Mouse (Mus musculus) hindbrain, embryonic 15.5 days (tissue): ENCODE measurements around the gene Hoxa4. TPM values are rescaled to one million over a fixed set of nuclear protein-coding genes. Genes with fewer than 3 reads are reported as not detected.

Source experiments
- ATAC-seq: fragments of 200-750 bp; cut with Nextera tagmentation; 2 replicates; pipeline ENCODE4 v1.8.0; 2017; ENCODE audit warnings: low read depth, moderate number of reproducible peaks, moderate TSS enrichment; ENCODE audit not compliant: low FRiP score
- H3K27ac ChIP-seq: fragments of 300-500 bp; sonication (generic); replicated peaks from 2 replicates; pipeline ENCODE4 v1.5.1; 2015; ENCODE audit warnings: mild to moderate bottlenecking, inconsistent platforms
- H3K27me3 ChIP-seq: fragments of 300-500 bp; sonication (generic); 2 replicates; pipeline ENCODE4 v1.6.1; 2015; ENCODE audit warnings: control low read depth, inconsistent platforms
- H3K36me3 ChIP-seq: fragments of 300-500 bp; sonication (generic); 2 replicates; pipeline ENCODE4 v1.6.1; 2015; ENCODE audit warnings: control low read depth, inconsistent platforms
- H3K4me1 ChIP-seq: fragments of 300-500 bp; sonication (generic); replicated peaks from 2 replicates; pipeline ENCODE4 v1.6.1; 2015; ENCODE audit warnings: control low read depth, inconsistent platforms
- H3K4me2 ChIP-seq: fragments of 300-500 bp; sonication (generic); 2 replicates; pipeline ENCODE4 v1.6.1; 2015; ENCODE audit warnings: moderate library complexity, mild to moderate bottlenecking, inconsistent platforms
- H3K4me3 ChIP-seq: fragments of 300-500 bp; sonication (generic); 2 replicates; pipeline ENCODE4 v1.5.1; 2015; ENCODE audit warnings: mild to moderate bottlenecking, inconsistent platforms
- H3K9ac ChIP-seq: fragments of 300-500 bp; sonication (generic); 2 replicates; pipeline ENCODE4 v1.6.1; 2015; ENCODE audit warnings: inconsistent platforms
- H3K9me3 ChIP-seq: fragments of 300-500 bp; sonication (generic); 2 replicates; pipeline ENCODE4 v1.6.1; 2016; ENCODE audit warnings: control low read depth, inconsistent platforms
- WGBS: fragments of 180-500 bp; shearing (Covaris S2); methylation state at CpG from one replicate; pipeline ENCODE4 v1.1.7; 2015; 5-methylcytosine and 5-hydroxymethylcytosine counted together
- polyA plus RNA-seq: library from polyadenylated mRNA; unstranded; fragments of >200 nt; fragmentation: Nextera tagmentation; extraction: Ambion mirVana; gene quantifications from 2 replicates; pipeline ENCODE4 v1.2.1, GENCODE M21; 2015

The Hoxa4 gene
- polyA plus RNA-seq, 1 experiment from 2014 or later, result 12.2 TPM

GRCm38 (mm10) chr6:52170898-52171223 lies 20.7 kb downstream of the Hoxa4 start:
- Histone ChIP-seq H3K27me3 (peaks cover 12% of the 10 kb centered on the region; the same call in 1 of the 2 replicates), H3K4me1 (peaks cover 37% of the 10 kb centered on the region), H3K27ac (peak overlapping the region; percentile 95), H3K4me3 (peak overlapping the region; percentile 51), H3K4me2 (peak overlapping the region; percentile 97), H3K9me3 (no peaks in the 10 kb centered on the region), H3K36me3 (no peaks in the 10 kb centered on the region), H3K9ac (peak overlapping the region; percentile 68)
- 7% methylated on average over 5 of the region's 5 CpGs for WGBS
- no peak for ATAC-seq

- Histone ChIP-seq H3K27ac (peak overlapping the region; percentile 95), H3K27me3 (peaks cover 12% of the 10 kb centered on the region; the same call in 1 of the 2 replicates), H3K9me3 (no peaks in the 10 kb centered on the region), H3K36me3 (no peaks in the 10 kb centered on the region), H3K4me2 (peak overlapping the region; percentile 97), H3K9ac (peak overlapping the region; percentile 68), H3K4me1 (peaks cover 37% of the 10 kb centered on the region), H3K4me3 (peak overlapping the region; percentile 51)
- WGBS, result under 1% methylated on average over 40 of the region's 40 CpGs
- 0 out of 2 replicates have a peak, but pooled peaks have one; percentile 2 for ATAC-seq
Observed at GRCm38 (mm10) chr6:52170166-52170897, 21.2 kb downstream of the Hoxa4 start.

DNA sequence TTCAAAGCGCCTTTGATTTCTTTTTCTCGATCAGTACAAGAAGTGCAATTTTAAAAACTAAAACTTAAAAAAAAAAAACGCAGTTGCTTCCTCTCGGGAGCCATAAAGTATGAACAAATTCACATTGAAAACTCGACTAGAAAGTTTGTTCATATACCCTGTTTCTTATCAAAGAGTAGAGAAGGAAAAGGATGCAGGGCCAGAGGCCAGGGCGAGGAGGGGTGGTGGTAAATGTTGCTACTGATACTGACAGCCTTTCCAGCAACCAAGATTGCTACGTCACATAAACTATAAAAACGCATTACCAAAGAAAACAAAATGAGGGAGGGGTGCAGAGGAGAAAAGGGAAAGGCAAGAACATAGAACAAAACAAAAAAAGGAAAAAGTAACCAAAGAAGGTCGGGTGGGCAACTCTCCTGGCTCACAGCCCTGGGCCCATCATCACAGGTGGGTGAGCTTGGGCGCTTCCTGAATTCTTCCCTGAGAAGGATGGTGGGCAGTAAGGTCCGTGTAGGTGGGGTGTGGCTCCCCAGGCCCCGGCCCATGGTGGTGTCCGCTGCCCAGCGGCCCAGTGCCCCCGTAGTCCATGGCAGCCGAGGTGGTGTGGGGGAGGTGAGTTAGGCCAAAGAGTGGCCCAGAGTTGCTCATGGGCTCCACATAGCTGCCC lies 21.9 kb downstream of the Hoxa4 start:
- no peaks in the 10 kb centered on the region for H3K9me3 ChIP-seq
- H3K4me3 ChIP-seq, result peak overlapping the region; percentile 51
- peak overlapping the region; percentile 95 for H3K27ac ChIP-seq
- H3K27me3 ChIP-seq, result peaks cover 12% of the 10 kb centered on the region; the same call in 1 of the 2 replicates
- no peak for ATAC-seq
- WGBS, result 7% methylated on average over 16 of the region's 16 CpGs
- no peaks in the 10 kb centered on the region for H3K36me3 ChIP-seq
- peaks cover 37% of the 10 kb centered on the region for H3K4me1 ChIP-seq
- peak overlapping the region; percentile 97 for H3K4me2 ChIP-seq
- peak overlapping the region; percentile 68 for H3K9ac ChIP-seq

GRCm38 (mm10) chr6:52168191-52169055 lies 23.1 kb downstream of the Hoxa4 start:
- 2% methylated on average over 42 of the region's 42 CpGs for WGBS
- no peaks in the 10 kb centered on the region for H3K9me3 ChIP-seq
- ATAC-seq, result no peak
- H3K4me2 ChIP-seq, result peak overlapping the region; percentile 97
- no peaks in the 10 kb centered on the region for H3K36me3 ChIP-seq
- peak overlapping the region; percentile 87 for H3K4me3 ChIP-seq
- H3K27me3 ChIP-seq, result peaks cover 12% of the 10 kb centered on the region; the same call in 1 of the 2 replicates
- peaks cover 34% of the 10 kb centered on the region for H3K4me1 ChIP-seq
- peak overlapping the region; percentile 68 for H3K9ac ChIP-seq
- peak overlapping the region; percentile 95 for H3K27ac ChIP-seq

GRCm38 (mm10) chr6:52167736-52168161 lies 23.8 kb downstream of the Hoxa4 start:
- 2% methylated on average over 14 of the region's 14 CpGs for WGBS
- peaks cover 14% of the 10 kb centered on the region; the same call in 1 of the 2 replicates for H3K27me3 ChIP-seq

GRCm38 (mm10) chr6:52167176-52167575 lies 24.4 kb downstream of the Hoxa4 start:
- no peaks in the 10 kb centered on the region for H3K36me3 ChIP-seq
- H3K27me3 ChIP-seq, result peaks cover 11% of the 10 kb centered on the region; the same call in 1 of the 2 replicates
- 6% methylated on average over 1 of the region's 1 CpGs for WGBS
- H3K4me1 ChIP-seq, result peaks cover 26% of the 10 kb centered on the region
- peak overlapping the region; percentile 87 for H3K4me3 ChIP-seq
- peak overlapping the region; percentile 68 for H3K9ac ChIP-seq
- H3K9me3 ChIP-seq, result no peaks in the 10 kb centered on the region
- peak overlapping the region; percentile 95 for H3K27ac ChIP-seq
- H3K4me2 ChIP-seq, result peak overlapping the region; percentile 97
- ATAC-seq, result no peak

More at GRCm38 (mm10) chr6:52167736-52168161, 23.8 kb downstream of the Hoxa4 start:
- Histone ChIP-seq H3K9ac (peak overlapping the region; percentile 68), H3K36me3 (no peaks in the 10 kb centered on the region), H3K4me2 (peak overlapping the region; percentile 97), H3K4me3 (peak overlapping the region; percentile 87), H3K9me3 (no peaks in the 10 kb centered on the region), H3K27ac (peak overlapping the region; percentile 95), H3K4me1 (peaks cover 31% of the 10 kb centered on the region)
- ATAC-seq, result no peak

- WGBS, result 4% methylated on average over 4 of the region's 4 CpGs
- no peaks in the 10 kb centered on the region for H3K9me3 ChIP-seq
- peak overlapping the region; percentile 87 for H3K4me3 ChIP-seq
- peak overlapping the region; percentile 95 for H3K27ac ChIP-seq
- peak overlapping the region; percentile 68 for H3K9ac ChIP-seq
- peaks cover 11% of the 10 kb centered on the region; the same call in 1 of the 2 replicates for H3K27me3 ChIP-seq
- H3K4me1 ChIP-seq, result peaks cover 20% of the 10 kb centered on the region
- peak overlapping the region; percentile 97 for H3K4me2 ChIP-seq
- ATAC-seq, result no peak
- no peaks in the 10 kb centered on the region for H3K36me3 ChIP-seq
Observed at GRCm38 (mm10) chr6:52166431-52167077, 25.0 kb downstream of the Hoxa4 start.

DNA sequence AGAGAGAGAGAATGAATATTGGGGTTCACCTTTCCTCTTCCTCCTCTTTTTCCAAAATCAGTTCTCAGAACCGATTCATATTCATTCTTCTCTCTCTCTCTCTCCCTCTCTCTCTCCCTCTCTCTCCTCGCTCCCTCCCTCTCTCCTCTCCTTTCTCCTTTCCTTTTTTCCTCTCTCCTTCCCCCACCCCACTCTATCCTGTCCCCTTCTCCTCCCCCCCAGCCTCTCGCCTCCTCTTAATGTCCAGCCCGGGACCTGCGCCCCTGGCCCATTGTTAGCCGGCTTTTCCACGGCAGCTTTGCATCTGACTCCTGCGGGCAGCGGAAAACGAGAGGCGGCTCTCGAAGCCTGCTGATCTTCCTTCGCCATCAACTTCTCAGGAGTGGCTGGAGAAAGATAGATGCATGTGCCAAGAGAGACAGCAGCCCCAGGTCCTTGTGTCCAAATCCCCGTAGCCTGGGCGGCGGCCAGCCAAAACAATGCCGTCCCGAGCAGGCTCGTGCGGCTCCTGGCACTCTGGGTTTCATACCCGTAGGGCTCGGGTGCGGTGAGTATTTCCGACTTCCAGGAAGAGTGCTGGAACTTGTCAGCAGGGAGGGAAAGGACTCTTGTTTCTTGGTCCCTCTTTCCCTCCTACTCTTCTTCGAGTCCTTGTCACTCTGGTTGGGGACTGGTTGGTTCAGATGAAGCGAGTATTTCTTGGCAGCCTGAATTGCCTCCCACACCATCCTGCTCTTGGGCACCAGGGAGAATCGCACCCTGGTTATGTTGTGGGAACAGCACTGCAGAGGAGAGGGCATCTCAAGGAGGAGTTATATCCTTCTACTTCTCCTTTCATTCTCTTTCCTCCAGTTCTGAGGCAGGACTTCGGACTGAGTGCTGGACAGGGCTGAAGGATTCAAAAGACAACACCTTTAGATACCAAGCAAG lies 25.8 kb downstream of the Hoxa4 start:
- under 1% methylated on average over 28 of the region's 28 CpGs for WGBS
- Histone ChIP-seq H3K9me3 (no peaks in the 10 kb centered on the region), H3K36me3 (no peaks in the 10 kb centered on the region), H3K4me1 (peaks cover 12% of the 10 kb centered on the region), H3K4me3 (peak overlapping the region; percentile 87), H3K4me2 (peak overlapping the region; percentile 97), H3K27me3 (peaks cover 5% of the 10 kb centered on the region; the same call in 1 of the 2 replicates), H3K9ac (peak overlapping the region; percentile 68), H3K27ac (peak overlapping the region; percentile 95)
- ATAC-seq, result no peak

- H3K27ac ChIP-seq, result peak within 1 kb of the TSS; percentile 95
- 0 out of 2 replicates have a peak, but pooled peaks cover 2% of the 10 kb centered on the region for H3K27me3 ChIP-seq
- H3K36me3 ChIP-seq, result no peaks in the 10 kb centered on the region
- H3K9ac ChIP-seq, result peak within 1 kb of the TSS; percentile 68
- peak; percentile 74 for ATAC-seq
- peak within 1 kb of the TSS; percentile 87 for H3K4me3 ChIP-seq
- H3K4me2 ChIP-seq, result peak within 1 kb of the TSS; percentile 97
- 2% methylated on average over 25 of the region's 25 CpGs for WGBS
- no peaks in the 10 kb centered on the region for H3K9me3 ChIP-seq
- H3K4me1 ChIP-seq, result peaks cover 11% of the 10 kb centered on the region
Observed at GRCm38 (mm10) chr6:52164626-52165440, 26.7 kb downstream of the Hoxa4 start, which contains the start of gene Hoxa2. Gene Hoxa2, minus strand, starts transcription at chr6:52164831.
